Mouse (Mus musculus) myocyte (in vitro differentiated cells): ENCODE measurements around the gene Grid2. TPM values are rescaled to one million over a fixed set of nuclear protein-coding genes. Genes with fewer than 3 reads are reported as not detected.

ENCODE experiments used
- H3K27me3 ChIP-seq: one replicate; pipeline ENCODE4 v1.6.1; 2011; ENCODE audit not compliant: control insufficient read depth, insufficient read depth, insufficient read length
- H3K36me3 ChIP-seq: one replicate; pipeline ENCODE4 v1.6.1; 2011; ENCODE audit not compliant: control insufficient read depth, insufficient read depth
- H3K4me2 ChIP-seq: one replicate; pipeline ENCODE4 v1.6.1; 2011; ENCODE audit warnings: low read depth, control low read depth
- H3K4me3 ChIP-seq: one replicate; pipeline ENCODE4 v1.5.1; 2011; ENCODE audit warnings: mild to moderate bottlenecking, control low read depth, moderate library complexity
- H3K79me2 ChIP-seq: one replicate; pipeline ENCODE4 v1.6.1; 2011; ENCODE audit not compliant: control insufficient read depth, insufficient read depth
- H3ac ChIP-seq: one replicate; pipeline ENCODE4 v1.6.1; 2011; ENCODE audit not compliant: control insufficient read depth, insufficient read length
- CEBPB ChIP-seq: IDR thresholded peaks from 2 replicates; pipeline ENCODE4 v1.6.1; 2011; ENCODE audit warnings: mild to moderate bottlenecking, moderate library complexity; ENCODE audit not compliant: poor library complexity, insufficient read depth, severe bottlenecking
- E2F4 ChIP-seq: IDR thresholded peaks from one replicate; pipeline ENCODE4 v1.6.1; 2011; ENCODE audit warnings: mild to moderate bottlenecking, control low read depth, moderate library complexity; ENCODE audit not compliant: insufficient read depth
- MAX ChIP-seq: IDR thresholded peaks from one replicate; pipeline ENCODE4 v1.6.1; 2011; ENCODE audit warnings: low read depth, mild to moderate bottlenecking, control low read depth
- MYOD1 ChIP-seq, 3 experiments: IDR thresholded peaks; one replicate each; pipeline ENCODE4 v1.6.1; 2011; ENCODE audit warnings: control low read depth in 2 of 3, low read depth in 2 of 3, mild to moderate bottlenecking in 2 of 3, moderate library complexity in 1 of 3; ENCODE audit not compliant: insufficient read length in 2 of 3, control insufficient read depth in 1 of 3
- MYOG ChIP-seq, 3 experiments: IDR thresholded peaks; one replicate each; pipeline ENCODE4 v1.6.1; 2011; ENCODE audit warnings: control low read depth in 2 of 3, low read depth in 2 of 3, mild to moderate bottlenecking in 2 of 3; ENCODE audit not compliant: insufficient read length in 2 of 3, control insufficient read depth in 1 of 3, insufficient read depth in 1 of 3
- POLR2A ChIP-seq: IDR thresholded peaks from one replicate; pipeline ENCODE4 v1.6.1; 2011; ENCODE audit warnings: low read depth, mild to moderate bottlenecking, control low read depth, moderate library complexity; ENCODE audit not compliant: insufficient read length
- POLR2AphosphoS2 ChIP-seq: IDR thresholded peaks from one replicate; pipeline ENCODE4 v1.6.1; 2011; ENCODE audit warnings: low read depth, control low read depth; ENCODE audit not compliant: insufficient read length
- REST ChIP-seq: IDR thresholded peaks from one replicate; pipeline ENCODE4 v1.6.1; 2011; ENCODE audit warnings: mild to moderate bottlenecking, control low read depth, moderate library complexity; ENCODE audit not compliant: insufficient read depth, insufficient read length
- SRF ChIP-seq: IDR thresholded peaks from one replicate; pipeline ENCODE4 v1.6.1; 2011; ENCODE audit warnings: low read depth; ENCODE audit not compliant: control insufficient read depth, insufficient read length
- TCF12 ChIP-seq: IDR thresholded peaks from one replicate; pipeline ENCODE4 v1.6.1; 2011; ENCODE audit warnings: mild to moderate bottlenecking, control low read depth; ENCODE audit not compliant: poor library complexity, insufficient read depth, severe bottlenecking
- TCF3 ChIP-seq: IDR thresholded peaks from one replicate; pipeline ENCODE4 v1.6.1; 2011; ENCODE audit warnings: low read depth, control low read depth; ENCODE audit not compliant: insufficient read length
- USF1 ChIP-seq: IDR thresholded peaks from one replicate; pipeline ENCODE4 v1.6.1; 2011; ENCODE audit warnings: low read depth, mild to moderate bottlenecking, control low read depth, moderate library complexity
- polyA plus RNA-seq: library from polyadenylated mRNA; unstranded; fragments of >200 nt; fragmentation: generic; extraction: Trizol; gene quantifications from one replicate; pipeline ENCODE4 v1.2.1, GENCODE M21; 2012; ENCODE audit warnings: missing spikeins

Gene Grid2
- polyA plus RNA-seq, 1 experiment = not detected

- Histone ChIP-seq H3K79me2 (no peaks in the 10 kb centered on the region), H3ac (no peak overlapping the region), H3K4me2 (no peak overlapping the region), H3K27me3 (no peaks in the 10 kb centered on the region), H3K36me3 (no peaks in the 10 kb centered on the region), H3K4me3 (no peak overlapping the region)
- no peak for TF ChIP-seq USF1
- no peak for TF ChIP-seq TCF3
- TF ChIP-seq MYOG (IDR thresholded peaks at IDR 0.05; ENCODE audit: control insufficient read depth in 1 of 3, insufficient read depth in 1 of 3, insufficient read length in 2 of 3, low read depth in 2 of 3) = no peak
- TF ChIP-seq REST = no peak
- TF ChIP-seq CEBPB = no peak
- no peak for TF ChIP-seq TCF12
- TF ChIP-seq E2F4 = no peak
- no peak for TF ChIP-seq POLR2A
- no peak for TF ChIP-seq SRF
- TF ChIP-seq POLR2AphosphoS2 = no peak
- TF ChIP-seq MAX = no peak
- no peak for TF ChIP-seq MYOD1 (IDR thresholded peaks at IDR 0.05; ENCODE audit: control insufficient read depth in 1 of 3, insufficient read length in 2 of 3, low read depth in 2 of 3)
Observed at GRCm38 (mm10) chr6:64479884-64480283, 1224.2 kb downstream of the Grid2 start.

GRCm38 (mm10) chr6:64480592-64480991 lies 1224.9 kb downstream of the Grid2 start:
- Histone ChIP-seq H3ac (no peak overlapping the region), H3K4me2 (no peak overlapping the region), H3K36me3 (no peaks in the 10 kb centered on the region), H3K4me3 (no peak overlapping the region), H3K27me3 (no peaks in the 10 kb centered on the region), H3K79me2 (no peaks in the 10 kb centered on the region)
- TF ChIP-seq POLR2AphosphoS2 (no peak), MYOG (IDR thresholded peaks at IDR 0.05; ENCODE audit: control insufficient read depth in 1 of 3, insufficient read depth in 1 of 3, insufficient read length in 2 of 3, low read depth in 2 of 3) (no peak), POLR2A (no peak), MYOD1 (IDR thresholded peaks at IDR 0.05; ENCODE audit: control insufficient read depth in 1 of 3, insufficient read length in 2 of 3, low read depth in 2 of 3) (no peak), USF1 (no peak), REST (no peak), TCF12 (no peak), CEBPB (no peak), MAX (no peak), SRF (no peak), TCF3 (no peak)

GRCm38 (mm10) chr6:64490313-64491067 lies 1234.8 kb downstream of the Grid2 start:
- no peak overlapping the region for H3ac ChIP-seq

GRCm38 (mm10) chr6:64504394-64504793 lies 1248.7 kb downstream of the Grid2 start:
- H3K4me3 ChIP-seq = no peak overlapping the region
- no peaks in the 10 kb centered on the region for H3K79me2 ChIP-seq
- TF ChIP-seq MYOG (IDR thresholded peaks at IDR 0.05; ENCODE audit: control insufficient read depth in 1 of 3, insufficient read depth in 1 of 3, insufficient read length in 2 of 3, low read depth in 2 of 3) (no peak), REST (no peak), USF1 (no peak), POLR2AphosphoS2 (no peak)
- H3ac ChIP-seq = no peak overlapping the region
- H3K4me2 ChIP-seq = no peak overlapping the region
- H3K27me3 ChIP-seq = no peaks in the 10 kb centered on the region
- H3K36me3 ChIP-seq = no peaks in the 10 kb centered on the region

More at GRCm38 (mm10) chr6:64490313-64491067, 1234.8 kb downstream of the Grid2 start:
- H3K4me3 ChIP-seq = no peak overlapping the region
- H3K4me2 ChIP-seq = no peak overlapping the region
- no peaks in the 10 kb centered on the region for H3K36me3 ChIP-seq
- H3K27me3 ChIP-seq = no peaks in the 10 kb centered on the region
- TF ChIP-seq CEBPB = no peak
- no peak for TF ChIP-seq SRF
- TF ChIP-seq TCF3 = no peak
- no peak for TF ChIP-seq POLR2A
- no peak for TF ChIP-seq TCF12
- no peak for TF ChIP-seq USF1
- TF ChIP-seq E2F4 = no peak
- TF ChIP-seq MYOG (IDR thresholded peaks at IDR 0.05; ENCODE audit: control insufficient read depth in 1 of 3, insufficient read depth in 1 of 3, insufficient read length in 2 of 3, low read depth in 2 of 3) = no peak
- no peak for TF ChIP-seq REST
- no peak for TF ChIP-seq MAX
- no peak for TF ChIP-seq POLR2AphosphoS2
- no peak for TF ChIP-seq MYOD1 (IDR thresholded peaks at IDR 0.05; ENCODE audit: control insufficient read depth in 1 of 3, insufficient read length in 2 of 3, low read depth in 2 of 3)
- no peaks in the 10 kb centered on the region for H3K79me2 ChIP-seq

GRCm38 (mm10) chr6:64542168-64542567 lies 1286.5 kb downstream of the Grid2 start:
- Histone ChIP-seq H3ac (no peak overlapping the region), H3K4me3 (no peak overlapping the region), H3K27me3 (no peaks in the 10 kb centered on the region), H3K79me2 (no peaks in the 10 kb centered on the region), H3K4me2 (no peak overlapping the region), H3K36me3 (no peaks in the 10 kb centered on the region)
- TF ChIP-seq TCF3 = no peak
- no peak for TF ChIP-seq CEBPB
